Mouse (Mus musculus): ENCODE results near the gene Ap2a2. TPM values are rescaled to one million over a fixed set of nuclear protein-coding genes. Genes with fewer than 3 reads are reported as not detected.

The Ap2a2 gene
- polyA plus RNA-seq (2012; rRNA removed): 46.3 and 58.1 TPM in 2 replicates

- DNase-seq: peak; percentile 85
- Histone ChIP-seq H3K4me1 (ENCODE audit: control insufficient read depth, insufficient read depth, low read length) (peaks cover 6% of the 10 kb centered on the region), H3K4me3 (replicated peaks; ENCODE audit: extremely low read depth, low read depth, low read length) (peak within 1 kb of the TSS; percentile 88)
- WGBS: under 1% methylated on average over 72 of the region's 72 CpGs
- TF ChIP-seq POLR2A (IDR thresholded peaks at IDR 0.05; ENCODE audit: borderline replicate concordance, extremely low read depth, low read depth, low read length) (peak; percentile 72), CTCF (IDR thresholded peaks at IDR 0.05; ENCODE audit: insufficient read depth, low read length) (no peak)
These were observed at the start of gene Ap2a2 for GRCm38 (mm10) chr7:141561682-141562391. Gene Ap2a2, plus strand, starts transcription at chr7:141562173.

- Histone ChIP-seq H3K4me1 (ENCODE audit: control insufficient read depth, insufficient read depth, low read length) (no peaks in the 10 kb centered on the region), H3K4me3 (replicated peaks; ENCODE audit: extremely low read depth, low read depth, low read length) (no peak overlapping the region)
- TF ChIP-seq CTCF (IDR thresholded peaks at IDR 0.05; ENCODE audit: insufficient read depth, low read length) (no peak), POLR2A (IDR thresholded peaks at IDR 0.05; ENCODE audit: borderline replicate concordance, extremely low read depth, low read depth, low read length) (no peak)
- no peak for DNase-seq
- 82% methylated on average over 4 of the region's 4 CpGs for WGBS
These were observed 44.3 kb upstream of the Ap2a2 start for GRCm38 (mm10) chr7:141517638-141518037.

GRCm38 (mm10) chr7:141518296-141518695, 43.7 kb upstream of the Ap2a2 start:
- TF ChIP-seq CTCF (IDR thresholded peaks at IDR 0.05; ENCODE audit: insufficient read depth, low read length) (no peak), POLR2A (IDR thresholded peaks at IDR 0.05; ENCODE audit: borderline replicate concordance, extremely low read depth, low read depth, low read length) (no peak)
- WGBS: 90% methylated on average over 5 of the region's 5 CpGs
- Histone ChIP-seq H3K4me3 (replicated peaks; ENCODE audit: extremely low read depth, low read depth, low read length) (no peak overlapping the region), H3K4me1 (ENCODE audit: control insufficient read depth, insufficient read depth, low read length) (no peaks in the 10 kb centered on the region)
- DNase-seq: no peak

- TF ChIP-seq CTCF (IDR thresholded peaks at IDR 0.05; ENCODE audit: insufficient read depth, low read length): no peak
- 77% methylated on average over 3 of the region's 3 CpGs for WGBS
- H3K4me1 ChIP-seq (ENCODE audit: control insufficient read depth, insufficient read depth, low read length): no peaks in the 10 kb centered on the region
- no peak for DNase-seq
- H3K4me3 ChIP-seq (replicated peaks; ENCODE audit: extremely low read depth, low read depth, low read length): no peak overlapping the region
These were observed 43.0 kb upstream of the Ap2a2 start for GRCm38 (mm10) chr7:141518926-141519325.

GRCm38 (mm10) chr7:141519795-141520194, 42.2 kb upstream of the Ap2a2 start:
- WGBS: 65% methylated on average over 1 of the region's 1 CpGs
- H3K4me1 ChIP-seq (ENCODE audit: control insufficient read depth, insufficient read depth, low read length): no peaks in the 10 kb centered on the region
- H3K4me3 ChIP-seq (replicated peaks; ENCODE audit: extremely low read depth, low read depth, low read length): no peak overlapping the region
- DNase-seq: no peak
- no peak for TF ChIP-seq POLR2A (IDR thresholded peaks at IDR 0.05; ENCODE audit: borderline replicate concordance, extremely low read depth, low read depth, low read length)

GRCm38 (mm10) chr7:141523007-141523406, 39.0 kb upstream of the Ap2a2 start:
- WGBS: 56% methylated on average over 4 of the region's 4 CpGs
- Histone ChIP-seq H3K4me3 (replicated peaks; ENCODE audit: extremely low read depth, low read depth, low read length) (no peak overlapping the region), H3K4me1 (ENCODE audit: control insufficient read depth, insufficient read depth, low read length) (no peaks in the 10 kb centered on the region)
- TF ChIP-seq CTCF (IDR thresholded peaks at IDR 0.05; ENCODE audit: insufficient read depth, low read length) (no peak), POLR2A (IDR thresholded peaks at IDR 0.05; ENCODE audit: borderline replicate concordance, extremely low read depth, low read depth, low read length) (no peak)
- DNase-seq: no peak

- 91% methylated on average over 4 of the region's 4 CpGs for WGBS
- DNase-seq: no peak
- no peak for TF ChIP-seq CTCF (IDR thresholded peaks at IDR 0.05; ENCODE audit: insufficient read depth, low read length)
- TF ChIP-seq POLR2A (IDR thresholded peaks at IDR 0.05; ENCODE audit: borderline replicate concordance, extremely low read depth, low read depth, low read length): no peak
- H3K4me1 ChIP-seq (ENCODE audit: control insufficient read depth, insufficient read depth, low read length): no peaks in the 10 kb centered on the region
- H3K4me3 ChIP-seq (replicated peaks; ENCODE audit: extremely low read depth, low read depth, low read length): no peak overlapping the region
These were observed 37.7 kb upstream of the Ap2a2 start for GRCm38 (mm10) chr7:141524271-141524670.

- H3K4me3 ChIP-seq (replicated peaks; ENCODE audit: extremely low read depth, low read depth, low read length): no peak overlapping the region
- TF ChIP-seq CTCF (IDR thresholded peaks at IDR 0.05; ENCODE audit: insufficient read depth, low read length) (peak; percentile 83), POLR2A (IDR thresholded peaks at IDR 0.05; ENCODE audit: borderline replicate concordance, extremely low read depth, low read depth, low read length) (no peak)
- no peaks in the 10 kb centered on the region for H3K4me1 ChIP-seq (ENCODE audit: control insufficient read depth, insufficient read depth, low read length)
- peak; percentile 71 for DNase-seq
- WGBS: 59% methylated on average over 6 of the region's 6 CpGs
These were observed 37.0 kb upstream of the Ap2a2 start for GRCm38 (mm10) chr7:141524760-141525579.

- no peaks in the 10 kb centered on the region for H3K4me1 ChIP-seq (ENCODE audit: control insufficient read depth, insufficient read depth, low read length)
- no peak overlapping the region for H3K4me3 ChIP-seq (replicated peaks; ENCODE audit: extremely low read depth, low read depth, low read length)
- 91% methylated on average over 4 of the region's 4 CpGs for WGBS
- no peak for TF ChIP-seq POLR2A (IDR thresholded peaks at IDR 0.05; ENCODE audit: borderline replicate concordance, extremely low read depth, low read depth, low read length)
- no peak for TF ChIP-seq CTCF (IDR thresholded peaks at IDR 0.05; ENCODE audit: insufficient read depth, low read length)
- no peak for DNase-seq
These were observed 36.4 kb upstream of the Ap2a2 start for GRCm38 (mm10) chr7:141525580-141525925.

GRCm38 (mm10) chr7:141535570-141535969, 26.4 kb upstream of the Ap2a2 start:
- no peak for DNase-seq
- H3K4me1 ChIP-seq (ENCODE audit: control insufficient read depth, insufficient read depth, low read length): peaks cover 16% of the 10 kb centered on the region
- TF ChIP-seq CTCF (IDR thresholded peaks at IDR 0.05; ENCODE audit: insufficient read depth, low read length): no peak
- 58% methylated on average over 1 of the region's 1 CpGs for WGBS
- H3K4me3 ChIP-seq (replicated peaks; ENCODE audit: extremely low read depth, low read depth, low read length): no peak overlapping the region
